Mouse (Mus musculus) brown adipose tissue, adult 24 weeks (tissue): Measurements from ENCODE around the gene Galnt4. TPM values are rescaled to one million over a fixed set of nuclear protein-coding genes. Genes with fewer than 3 reads are reported as not detected.

Experiments used
- polyA plus RNA-seq: library from polyadenylated mRNA; stranded (reverse); fragments of >200 nt; gene quantifications from 2 replicates; pipeline ENCODE4 v1.2.4, GENCODE M21; 2012; ENCODE audit not compliant: missing spikeins, insufficient read depth, insufficient read length

The Galnt4 gene
- polyA plus RNA-seq, 1 experiment, result 2.9 TPM

Other genes with a start within 250 kb of the Galnt4 start
- gene Atp2b1, start 193.8 kb upstream of the Galnt4 start, polyA plus RNA-seq, result 13.2 and 14.9 TPM in 2 replicates
- gene Poc1b, start 1.1 kb upstream of the Galnt4 start, polyA plus RNA-seq, result 3.1 and 4.6 TPM in 2 replicates
- not detected in 2 replicates for gene Phxr2, start 18.2 kb downstream of the Galnt4 start, polyA plus RNA-seq
- gene Dusp6, start 155.1 kb downstream of the Galnt4 start, polyA plus RNA-seq, result 47.6 and 47.7 TPM in 2 replicates